Mouse (Mus musculus) brain, embryonic 14.5 days (tissue): Measurements from ENCODE around the gene Ahr.

Experiments
- CTCF ChIP-seq: fragments of 200-500 bp; IDR thresholded peaks from 2 replicates; pipeline ENCODE4 v1.5.1; 2012; ENCODE audit warnings: inconsistent platforms, mild to moderate bottlenecking, moderate library complexity, borderline replicate concordance; ENCODE audit not compliant: insufficient read depth, insufficient read length; ENCODE audit errors: extremely low read depth
- POLR2A ChIP-seq: fragments of 200-500 bp; IDR thresholded peaks from 2 replicates; pipeline ENCODE4 v1.6.1; 2012; ENCODE audit warnings: mild to moderate bottlenecking, inconsistent platforms, borderline replicate concordance; ENCODE audit not compliant: poor library complexity, insufficient read depth, insufficient read length, severe bottlenecking; ENCODE audit errors: extremely low read depth

GRCm38 (mm10) chr12:35514671-35515070 is 20.2 kb downstream of the Ahr start:
- no peak for TF ChIP-seq CTCF
- TF ChIP-seq POLR2A, result no peak
